Mouse (Mus musculus) megakaryocyte-erythroid progenitor cell, adult 5-6 weeks (primary cell): ENCODE measurements at regions not wholly inside any gene's neighbourhood (a gene's known extent, or its start where the extent isn't known, plus 50 kb on each side); places are given as distances from the start of the nearest gene placed in this dataset.

Source experiments
- ATAC-seq: replicated peaks from 2 replicates; pipeline ENCODE4 v1.8.0; 2016; ENCODE audit warnings: mild to moderate bottlenecking, inconsistent platforms; ENCODE audit not compliant: severe bottlenecking, poor library complexity, low FRiP score, low TSS enrichment

GRCm38 (mm10) chr13:37468304-37469178 lies 123.5 kb downstream of the Ly86 start:
- no peak for ATAC-seq

- no peak for ATAC-seq
Measured at GRCm38 (mm10) chr13:37470230-37470907, 125.4 kb downstream of the Ly86 start.

DNA sequence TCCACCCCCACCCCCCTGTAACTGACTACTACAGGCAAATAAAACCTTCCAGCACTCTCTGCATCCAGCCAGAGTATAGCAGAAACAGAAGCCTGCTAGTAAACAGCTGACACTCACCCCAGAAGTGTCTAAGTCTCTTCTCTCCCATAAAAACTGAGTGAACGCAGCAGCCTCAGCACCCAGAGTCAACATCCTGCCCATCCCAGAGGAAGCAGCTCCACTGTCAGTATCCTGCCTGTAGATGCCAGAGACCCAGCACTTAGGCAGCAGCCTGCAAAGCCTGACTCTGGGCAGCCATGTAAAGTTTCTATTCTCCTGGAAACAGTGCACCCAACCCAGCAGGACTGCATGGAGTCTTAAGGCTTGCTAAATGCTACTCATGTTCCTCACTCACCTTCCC lies 128.4 kb downstream of the Ly86 start:
- ATAC-seq, result no peak

DNA sequence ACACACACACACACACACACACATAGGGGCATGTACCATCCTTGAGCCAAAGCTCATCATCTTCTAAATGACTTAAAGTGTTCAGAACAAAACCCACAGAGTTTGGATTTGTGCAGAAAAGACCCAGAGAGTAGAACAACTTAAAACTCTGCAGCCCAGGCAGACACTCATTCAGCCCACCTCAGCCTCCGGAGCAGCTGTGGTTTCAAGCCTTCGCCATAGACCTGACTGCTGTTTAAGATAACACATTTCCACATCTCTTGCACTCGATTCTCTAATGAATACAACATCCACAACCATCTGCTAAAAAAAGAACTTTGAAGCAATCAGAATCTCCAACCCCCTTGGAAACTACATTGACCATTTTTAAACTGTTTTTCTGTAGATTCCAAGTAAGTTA lies 130.8 kb downstream of the Ly86 start:
- peak; percentile 73; the same call in 1 of the 2 replicates for ATAC-seq

DNA sequence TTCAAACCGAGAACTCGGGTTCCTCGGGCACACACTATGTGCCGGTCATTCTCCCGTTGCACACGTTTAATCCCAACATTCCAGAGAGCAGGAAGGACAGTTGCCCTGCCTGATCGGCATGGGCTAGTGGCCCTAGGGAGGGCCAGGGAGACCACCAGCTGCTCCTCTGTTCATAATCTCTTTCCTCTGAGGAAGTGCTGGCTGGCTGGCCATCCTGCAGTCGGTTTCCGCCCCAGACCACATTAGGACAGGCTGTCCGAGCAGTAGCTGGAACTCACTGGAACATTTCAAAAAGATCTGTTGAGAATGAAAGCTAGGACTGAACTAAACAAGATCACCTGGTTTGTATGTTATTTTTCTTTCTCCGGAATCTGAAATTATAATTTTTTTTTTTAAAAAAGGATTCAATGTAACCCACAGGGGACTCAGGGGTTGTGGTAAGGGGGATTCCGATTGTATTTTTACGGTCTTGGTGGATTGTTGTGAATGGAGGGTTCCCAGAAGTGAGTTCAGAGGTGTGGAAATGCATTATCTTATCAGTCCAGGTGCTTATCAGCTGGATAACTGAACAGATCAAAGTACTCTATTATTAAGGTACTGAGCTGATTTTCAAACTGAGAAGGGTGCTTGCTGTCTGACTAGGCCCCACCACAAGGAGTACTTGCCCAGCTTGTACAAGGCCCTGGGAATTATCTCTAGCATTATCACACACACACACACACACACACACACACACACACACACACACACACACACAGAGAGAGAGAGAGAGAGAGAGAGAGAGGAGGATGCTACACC lies 131.4 kb downstream of the Ly86 start:
- ATAC-seq, result no peak

DNA sequence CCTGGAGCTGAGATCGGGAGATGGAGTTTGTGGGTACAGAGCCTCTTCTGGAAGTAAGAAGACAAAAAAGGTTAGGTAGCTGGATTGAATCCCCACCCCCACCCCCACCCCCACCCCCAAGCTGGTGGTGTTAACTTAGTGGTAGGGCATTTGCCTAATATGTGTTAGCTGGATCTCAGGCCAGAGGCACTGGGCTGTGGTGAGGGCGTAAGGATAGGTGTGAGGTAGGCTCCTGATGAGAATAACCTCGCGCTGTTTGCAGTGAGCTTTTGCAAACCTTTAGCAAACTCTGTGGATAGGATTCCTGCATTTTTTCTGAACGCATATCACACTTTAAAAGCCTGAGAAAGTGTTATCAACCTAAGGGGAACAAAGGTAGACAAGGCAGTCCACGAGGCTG lies 132.3 kb downstream of the Ly86 start:
- no peak for ATAC-seq

DNA sequence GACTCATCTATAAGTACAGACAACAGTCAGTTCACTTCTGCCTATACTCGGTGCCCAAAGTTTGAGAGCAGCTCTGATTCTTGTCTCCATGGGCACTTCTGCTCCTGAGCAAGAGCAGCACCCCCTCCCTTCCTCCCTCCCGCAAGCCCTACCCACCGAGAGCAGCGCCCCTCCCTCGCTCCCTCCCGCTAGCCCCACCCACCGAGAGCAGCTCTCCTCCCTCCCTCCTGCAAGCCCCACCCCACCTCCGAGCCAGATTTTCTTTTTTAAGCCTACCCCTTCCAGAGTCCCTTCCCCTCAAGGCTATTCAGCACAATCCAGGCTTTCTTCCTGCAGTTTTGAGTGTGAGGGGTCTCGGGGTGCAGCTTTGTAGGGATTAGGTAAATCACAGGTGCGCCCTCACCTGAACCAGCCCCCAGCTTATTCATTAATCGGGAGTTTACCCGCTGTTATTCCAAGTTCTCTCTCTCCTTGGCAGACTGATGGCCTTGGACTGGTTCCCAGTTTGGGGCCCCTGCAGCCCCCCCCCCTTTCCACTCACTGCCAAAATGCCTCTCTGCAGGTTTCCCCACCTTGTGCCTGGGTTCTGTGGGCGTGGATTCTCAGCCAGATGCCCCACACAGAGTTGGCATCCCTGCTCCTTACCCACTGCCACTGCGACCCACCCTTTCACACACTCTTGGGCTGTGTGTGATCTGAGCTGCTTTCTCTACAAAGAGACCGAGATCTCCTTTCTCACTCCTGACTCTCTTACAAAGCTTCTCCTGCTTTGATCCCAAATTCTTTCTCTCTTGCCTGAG lies 132.9 kb downstream of the Ly86 start:
- peak; percentile 42; the same call in 1 of the 2 replicates for ATAC-seq

DNA sequence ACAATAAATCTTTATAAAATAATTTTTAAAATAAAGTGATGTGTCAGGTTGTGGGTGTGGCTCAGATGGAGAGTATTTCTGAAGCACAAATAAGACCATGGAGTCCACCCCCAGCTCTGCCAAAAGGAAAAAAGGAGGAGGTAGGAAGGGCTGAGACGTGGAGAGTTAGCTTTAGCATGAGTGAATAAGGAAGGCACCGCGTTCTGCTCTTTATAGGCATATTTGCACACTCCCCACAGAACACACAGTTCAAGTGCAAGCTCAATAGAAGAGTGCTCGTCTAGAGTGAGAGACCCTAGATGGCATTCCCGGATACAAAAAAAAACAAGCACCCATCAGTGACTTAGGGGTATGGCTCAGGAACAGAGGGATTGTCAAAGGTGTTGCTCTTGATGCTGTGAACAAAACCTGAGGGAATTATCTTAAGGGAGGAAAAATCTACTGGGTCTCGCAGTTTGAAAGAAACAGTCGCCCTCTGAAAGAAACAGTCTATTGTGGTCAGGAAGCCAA lies 134.2 kb downstream of the Ly86 start:
- ATAC-seq, result no peak

DNA sequence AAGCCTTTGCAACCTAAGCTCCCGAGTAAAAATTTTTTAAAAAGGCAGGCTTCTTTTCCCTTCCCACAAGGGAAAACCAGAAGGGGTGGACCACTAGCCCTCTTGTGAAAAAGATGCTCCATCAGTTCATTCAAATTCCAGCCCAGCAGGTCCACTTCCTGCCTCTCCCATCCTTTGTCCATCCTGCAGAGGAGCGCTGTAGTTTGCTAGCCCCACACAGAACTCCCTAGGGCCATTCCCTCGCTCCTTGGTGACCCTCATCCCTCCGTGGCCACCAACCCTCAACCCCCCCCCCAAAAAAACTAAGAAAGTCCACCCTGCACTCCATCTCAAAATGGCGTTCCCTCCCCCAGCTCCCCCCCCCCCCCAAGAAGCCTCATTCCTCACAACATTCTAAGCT lies 136.5 kb downstream of the Ly86 start:
- no peak for ATAC-seq

- ATAC-seq, result no peak
Measured at GRCm38 (mm10) chr13:37482038-37482437, 137.0 kb downstream of the Ly86 start.

- ATAC-seq, result no peak
Measured at GRCm38 (mm10) chr13:37482589-37482988, 137.6 kb downstream of the Ly86 start.

DNA sequence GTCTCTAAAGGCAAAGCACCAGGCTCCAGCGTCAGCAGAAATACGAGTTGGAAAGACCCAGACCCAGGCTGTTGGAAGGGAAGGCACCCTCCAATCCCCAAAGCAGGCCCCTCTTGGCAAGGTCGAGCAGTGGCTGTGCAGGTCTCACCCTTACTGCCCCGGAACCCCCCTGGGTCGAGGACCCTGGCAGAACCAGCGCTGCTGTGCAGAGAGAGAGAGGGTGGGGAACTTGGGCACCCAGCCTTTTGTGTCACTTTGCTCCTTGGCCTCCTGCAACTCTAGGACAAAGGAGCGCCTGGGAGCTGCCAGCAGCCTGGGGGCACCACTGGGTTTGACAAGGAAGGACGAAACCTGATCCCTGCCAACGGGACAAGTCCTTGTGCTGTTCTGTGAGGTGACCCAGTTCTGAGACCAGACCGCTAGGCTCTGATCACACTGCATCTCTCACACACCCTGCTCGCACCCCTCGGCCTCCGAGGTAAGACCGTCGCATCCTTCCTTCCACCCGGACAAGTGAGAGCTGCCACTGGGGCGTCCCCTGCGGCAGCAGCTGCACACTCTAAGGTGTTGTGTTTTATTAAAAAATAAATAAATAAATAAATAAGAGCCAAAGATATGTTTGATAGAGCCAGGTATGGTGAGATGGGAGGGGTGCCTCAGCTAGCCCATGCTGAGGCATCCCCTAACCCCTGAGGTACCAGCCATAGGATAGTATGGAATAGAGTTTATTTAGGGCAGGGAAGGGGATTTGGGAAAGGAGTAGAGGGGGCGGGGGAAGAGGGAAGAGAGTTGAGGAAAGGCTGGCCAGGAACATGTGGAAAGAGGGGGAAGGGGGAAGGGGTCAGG lies 138.2 kb downstream of the Ly86 start:
- ATAC-seq, result 0 out of 2 replicates have a peak, but pooled peaks have one; percentile 26

- no peak for ATAC-seq
Measured at GRCm38 (mm10) chr13:37484631-37485030, 139.6 kb downstream of the Ly86 start.

DNA sequence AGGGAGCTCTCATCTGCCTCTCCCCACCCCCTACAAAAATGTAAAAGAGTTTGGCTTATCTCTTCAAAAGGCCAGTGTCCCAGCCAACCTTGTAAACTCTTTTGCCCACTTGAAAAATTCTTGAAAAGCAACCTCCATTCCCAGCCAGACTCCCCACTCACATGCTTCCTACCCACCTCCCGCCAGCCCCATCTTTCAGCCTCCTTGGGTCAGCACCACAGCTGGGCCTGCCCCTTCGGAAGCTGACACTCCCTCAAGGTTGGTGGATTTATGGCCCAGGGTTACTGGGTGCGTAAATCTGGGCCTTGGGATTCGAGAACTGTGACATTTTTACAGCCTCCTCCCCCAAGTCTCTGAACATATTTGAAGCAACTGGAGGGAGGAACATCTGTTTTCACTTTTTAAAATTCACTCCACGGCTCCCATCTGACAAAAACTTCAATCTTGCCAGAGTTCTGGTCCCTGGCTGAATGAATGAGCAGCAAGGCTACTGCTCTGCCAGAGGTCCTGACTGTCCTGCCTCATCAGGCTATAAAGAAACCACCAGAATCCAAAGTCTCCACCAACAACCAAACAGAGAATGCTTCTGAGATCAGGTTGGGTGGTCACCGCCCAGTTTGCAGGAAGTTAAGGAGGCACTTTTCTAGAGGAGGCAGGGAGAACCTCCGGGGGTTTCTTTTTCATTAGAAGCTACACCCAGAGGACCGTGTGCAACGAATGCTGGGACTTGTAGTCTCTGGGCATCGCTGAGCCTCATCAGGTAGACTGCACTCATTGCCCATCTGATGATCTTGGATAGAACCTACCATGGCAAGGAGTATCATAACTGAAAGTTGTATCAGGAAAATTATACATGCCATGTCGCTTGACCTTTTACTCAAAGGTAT lies 147.3 kb downstream of the Ly86 start:
- no peak for ATAC-seq

- ATAC-seq, result no peak
Measured at GRCm38 (mm10) chr13:37493331-37493730, 148.3 kb downstream of the Ly86 start.

DNA sequence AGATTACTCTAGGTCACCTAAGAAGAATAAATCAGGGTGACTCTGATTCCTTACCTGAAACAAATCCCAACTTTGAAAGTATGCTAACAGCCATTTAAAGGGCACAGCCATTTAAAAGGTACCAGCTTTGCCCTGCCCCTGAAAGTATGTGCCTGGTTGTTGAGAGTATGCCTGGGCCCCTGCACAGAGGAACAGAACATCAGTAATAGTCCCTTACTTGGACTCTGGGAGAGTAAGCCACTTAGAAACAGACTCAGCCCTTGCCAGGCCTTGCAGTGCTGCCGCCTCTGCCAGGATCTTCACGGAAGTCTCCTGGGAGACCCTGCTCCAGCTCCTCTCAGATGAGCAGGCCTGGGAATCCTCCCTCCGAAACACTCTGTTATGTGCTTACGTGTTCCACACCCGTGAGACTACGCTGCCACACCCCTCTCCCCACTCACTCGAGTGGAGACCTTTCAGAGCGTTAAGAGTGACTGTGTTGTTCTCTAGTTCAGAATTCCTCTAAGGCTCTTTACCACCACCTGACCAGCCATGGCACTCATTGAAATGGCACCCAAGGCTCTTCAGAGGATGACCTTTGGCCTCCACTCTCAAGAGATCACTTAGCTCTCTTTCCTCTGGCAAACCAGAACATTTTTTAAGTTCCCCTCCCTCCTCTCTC lies 150.4 kb downstream of the Ly86 start:
- ATAC-seq, result no peak

DNA sequence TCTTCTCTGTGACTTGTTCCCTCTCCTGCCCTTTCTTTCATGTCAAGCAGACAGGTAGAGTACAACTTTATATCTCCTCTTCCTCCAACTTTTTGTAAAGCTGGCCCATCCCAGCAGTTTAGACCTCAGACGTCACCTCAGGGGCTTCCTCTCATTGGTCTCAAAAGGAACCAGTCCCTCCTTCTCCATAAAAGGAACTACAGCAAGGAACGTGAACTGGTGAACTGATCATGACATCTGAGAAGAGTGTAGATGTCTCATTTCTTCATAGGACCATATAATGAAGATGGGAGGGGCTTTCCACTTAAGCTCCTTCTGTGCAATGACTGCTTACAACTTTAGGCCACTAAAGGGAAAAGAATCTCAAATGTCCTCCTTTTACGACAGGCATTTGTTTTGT lies 153.0 kb downstream of the Ly86 start:
- ATAC-seq, result 0 out of 2 replicates have a peak, but pooled peaks have one; percentile 34
